Mouse (Mus musculus): ENCODE measurements at regions not wholly inside any gene's neighbourhood (a gene's known extent, or its start where the extent isn't known, plus 50 kb on each side); places are given as distances from the start of the nearest gene placed in this dataset.

DNA sequence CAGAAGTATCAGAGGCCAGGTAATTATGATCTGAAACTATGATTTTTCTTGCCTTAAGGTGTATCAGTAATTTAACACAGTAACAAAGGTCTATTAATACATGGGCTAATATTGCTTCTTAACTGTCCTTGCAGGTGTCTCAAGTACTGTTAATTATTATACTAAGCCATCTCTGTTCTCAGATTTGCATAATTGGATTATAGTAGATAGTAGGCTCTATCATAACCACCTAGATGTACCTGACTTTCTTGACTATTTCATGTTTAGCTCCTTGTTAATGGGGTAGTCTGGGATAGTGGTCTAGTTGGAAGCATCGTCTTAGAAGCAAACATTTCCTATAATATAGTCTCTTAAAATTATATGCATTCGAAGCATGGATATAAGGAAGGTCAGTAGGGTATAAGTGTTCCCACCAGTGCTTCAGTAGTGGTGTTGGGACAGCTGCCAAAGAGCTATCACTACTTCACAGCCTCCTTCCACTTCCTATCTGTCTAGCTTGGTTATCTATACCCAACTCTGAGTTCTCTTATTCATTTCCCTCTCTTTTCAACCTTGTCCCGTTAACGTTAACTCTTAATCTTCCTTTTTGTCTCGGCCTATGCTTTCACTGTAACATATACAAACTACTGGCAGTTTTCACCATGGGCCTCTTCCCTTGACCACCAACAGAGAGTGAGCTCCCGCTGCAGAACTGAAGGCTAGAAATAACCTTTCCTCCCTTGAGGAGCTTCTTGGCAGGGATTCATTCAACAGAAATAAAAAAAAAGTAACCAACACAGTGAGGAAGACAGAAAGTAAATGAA, 630.9 kb upstream of the Lcorl start:
- no peak for DNase-seq (ENCODE audit: low spot score in 2 of 2)

DNA sequence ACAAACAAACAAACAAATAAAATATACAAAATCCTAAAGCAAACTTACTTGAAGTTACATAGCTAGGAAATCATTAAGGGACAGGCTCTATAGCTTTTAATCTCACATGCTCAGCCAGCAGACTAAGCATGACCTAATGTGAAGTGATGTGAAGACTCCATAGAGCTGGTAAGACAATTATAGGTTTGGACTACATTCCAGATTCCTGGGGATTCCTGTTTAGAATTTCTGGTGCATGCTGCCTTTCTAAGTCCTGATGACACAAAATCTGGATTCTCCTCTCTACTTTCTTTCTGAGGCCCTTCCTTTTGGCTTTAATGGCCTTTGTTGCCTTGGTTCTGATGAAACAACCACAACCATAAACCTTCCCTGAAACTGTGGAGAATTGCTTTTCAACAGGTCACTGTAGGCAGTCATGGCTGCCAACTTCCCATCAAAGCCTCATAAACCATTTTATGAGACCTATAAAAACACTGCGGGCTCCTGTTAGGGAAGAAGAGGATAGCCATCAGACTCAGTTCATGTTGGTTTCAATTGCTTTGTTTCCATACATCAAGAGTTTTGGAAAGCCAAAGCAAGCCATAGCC, 629.4 kb upstream of the Lcorl start:
- no peak for DNase-seq (ENCODE audit: low spot score in 2 of 2)

DNA sequence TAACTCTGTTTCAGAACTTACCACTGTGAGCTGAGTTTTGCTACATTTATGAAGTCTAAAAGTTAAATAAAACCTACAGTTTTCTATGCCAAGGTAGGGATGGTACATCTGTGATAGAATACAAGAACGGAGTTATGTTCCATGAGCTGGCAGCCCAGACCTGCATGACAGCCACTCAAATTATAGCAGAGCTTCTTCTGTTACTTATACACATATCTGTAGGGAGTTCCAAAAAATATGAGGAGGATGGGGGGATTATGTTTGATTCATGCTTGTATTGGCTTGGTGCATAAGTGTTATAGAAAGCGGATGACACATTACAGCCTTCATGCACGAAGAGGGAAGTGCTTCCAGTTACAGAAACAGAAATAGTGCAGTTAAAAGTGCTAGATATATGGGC, 598.9 kb upstream of the Lcorl start:
- no peak for DNase-seq (ENCODE audit: low spot score in 2 of 2)

DNA sequence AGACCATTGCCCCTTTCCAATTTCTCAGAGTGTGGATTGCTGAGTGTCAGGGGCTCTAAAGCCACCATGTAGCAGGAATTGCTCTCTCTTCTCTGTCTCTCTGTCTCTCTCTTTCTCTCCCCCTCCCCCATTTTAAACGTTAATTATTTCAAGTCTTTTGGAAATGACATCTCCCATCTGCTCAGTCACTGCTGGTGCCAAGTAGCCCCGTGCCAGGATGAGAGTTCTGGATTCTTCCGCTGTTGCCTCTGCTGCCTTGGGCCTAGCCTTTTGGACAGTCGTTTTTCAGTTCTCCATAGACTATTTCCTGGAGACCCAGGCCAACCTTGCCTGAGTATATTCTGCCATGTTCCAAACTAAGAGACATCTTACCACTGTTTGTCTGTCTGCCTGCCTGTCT, 590.9 kb upstream of the Lcorl start:
- no peak for DNase-seq (ENCODE audit: low spot score in 2 of 2)

DNA sequence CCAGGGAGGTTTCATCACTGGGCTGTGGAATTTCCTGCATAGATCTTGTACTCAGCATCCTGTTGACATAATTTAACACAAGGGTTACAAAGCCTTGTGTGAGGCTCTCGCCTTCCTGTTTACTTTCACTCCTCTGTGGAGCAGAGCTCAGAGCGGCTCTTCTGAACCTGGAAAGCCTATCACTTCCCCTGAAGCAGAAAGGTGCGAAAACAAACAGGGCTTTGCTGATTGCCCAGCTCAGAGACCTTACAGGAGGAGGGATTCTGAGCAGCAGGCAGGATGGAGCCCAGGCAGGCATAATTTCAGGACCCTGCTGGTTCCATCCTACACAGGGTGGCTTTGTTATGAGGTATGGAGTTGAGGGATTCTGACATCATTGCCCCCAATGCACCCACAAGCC, 588.4 kb upstream of the Lcorl start:
- DNase-seq (ENCODE audit: low spot score in 2 of 2): no peak

DNA sequence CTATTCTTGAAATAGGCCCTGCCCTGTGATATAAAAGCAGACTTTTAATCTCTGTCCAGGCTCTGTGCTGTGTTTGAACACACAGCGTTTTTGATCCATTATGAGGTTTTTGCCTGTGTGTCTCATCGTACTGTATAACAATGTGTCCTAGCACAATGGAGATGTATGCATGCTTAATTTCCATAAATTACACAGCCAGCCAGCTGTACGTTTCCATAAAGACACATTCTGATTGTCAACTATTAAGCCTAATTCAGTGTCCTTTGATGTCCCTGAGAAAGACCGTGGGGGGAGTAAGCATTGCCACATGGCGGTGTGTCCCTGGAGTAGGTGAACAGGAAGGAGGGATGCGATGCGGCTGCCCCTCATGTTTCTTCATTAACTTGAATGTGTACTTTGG, 587.7 kb upstream of the Lcorl start:
- no peak for DNase-seq (ENCODE audit: low spot score in 2 of 2)

DNA sequence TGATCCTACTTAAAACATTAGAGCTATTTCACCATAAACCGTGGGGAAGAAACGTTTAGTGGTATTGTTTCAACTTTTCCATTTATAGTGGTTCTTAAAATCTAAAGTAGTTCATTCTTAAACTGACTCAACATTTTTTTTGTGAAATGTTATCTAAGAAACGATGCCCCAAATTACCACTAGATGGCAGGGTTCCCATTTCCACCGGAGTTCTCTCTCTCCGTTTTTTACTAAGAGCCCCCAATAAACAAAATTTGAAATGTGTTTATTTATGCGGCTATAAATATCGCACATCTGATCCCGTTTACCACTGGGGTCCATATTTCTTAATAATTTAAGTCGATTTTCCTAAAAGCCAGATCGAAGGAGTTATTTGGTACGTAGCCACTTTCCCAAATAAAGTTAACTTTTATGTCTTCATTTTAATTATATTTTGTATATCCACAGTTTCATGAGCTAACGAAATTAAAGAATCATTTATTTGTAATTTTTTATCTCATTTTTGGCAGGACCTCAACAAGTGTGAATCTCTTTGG, 586.5 kb upstream of the Lcorl start:
- peak in 1 of 2 experiments; percentile 22 for DNase-seq (ENCODE audit: low spot score in 2 of 2)

DNA sequence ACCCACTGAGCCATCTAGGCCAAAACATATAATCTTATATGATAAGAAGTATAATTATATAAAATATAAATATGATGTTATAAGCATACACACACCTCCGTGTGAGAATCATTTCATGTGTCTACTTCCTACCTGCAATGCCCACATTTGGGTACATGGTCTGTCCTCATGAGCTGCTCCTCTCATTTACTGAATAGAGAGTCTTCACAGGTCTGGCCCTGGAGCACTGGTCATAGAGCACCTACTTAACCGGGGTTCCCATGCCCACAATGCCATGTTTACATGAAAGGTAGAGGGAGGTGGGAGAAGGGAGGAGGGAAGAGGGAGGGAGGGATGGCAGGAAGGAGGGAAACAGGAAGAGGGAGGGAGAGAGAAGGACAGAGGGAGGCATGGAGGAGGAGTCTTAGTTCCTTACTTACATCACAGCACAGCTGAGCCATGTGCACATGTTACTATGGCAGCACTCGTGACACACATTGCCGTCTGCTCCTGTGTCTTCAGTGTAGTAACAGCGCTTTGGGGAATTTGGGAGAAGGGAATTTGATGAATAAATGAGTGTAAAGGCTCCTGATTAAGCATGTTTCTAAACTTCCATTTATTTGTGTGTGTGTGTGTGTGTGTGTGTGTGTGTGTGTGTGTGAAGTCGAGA, 585.3 kb upstream of the Lcorl start:
- peak in 1 of 2 experiments; percentile 23 for DNase-seq (ENCODE audit: low spot score in 2 of 2)

DNA sequence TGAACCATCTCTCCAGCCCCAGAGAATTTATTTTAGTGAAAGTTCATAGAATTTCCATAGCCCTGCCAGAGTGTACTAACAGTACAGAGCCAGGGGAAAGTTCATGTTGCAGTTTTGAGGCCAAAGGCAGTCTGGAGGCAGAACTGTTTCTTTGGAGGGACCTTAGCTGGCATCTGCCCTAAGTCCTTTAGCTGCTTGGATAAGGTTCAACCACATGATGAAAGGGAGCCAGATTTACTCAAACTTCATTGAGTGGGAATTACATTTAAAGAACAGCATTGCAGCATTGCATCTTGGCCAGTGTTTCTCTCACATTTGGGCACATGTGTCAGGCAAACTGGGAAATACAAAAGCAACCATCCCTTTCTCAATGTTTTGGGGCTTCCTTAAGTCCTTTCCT, 584.3 kb upstream of the Lcorl start:
- DNase-seq (ENCODE audit: low spot score in 2 of 2): no peak

DNA sequence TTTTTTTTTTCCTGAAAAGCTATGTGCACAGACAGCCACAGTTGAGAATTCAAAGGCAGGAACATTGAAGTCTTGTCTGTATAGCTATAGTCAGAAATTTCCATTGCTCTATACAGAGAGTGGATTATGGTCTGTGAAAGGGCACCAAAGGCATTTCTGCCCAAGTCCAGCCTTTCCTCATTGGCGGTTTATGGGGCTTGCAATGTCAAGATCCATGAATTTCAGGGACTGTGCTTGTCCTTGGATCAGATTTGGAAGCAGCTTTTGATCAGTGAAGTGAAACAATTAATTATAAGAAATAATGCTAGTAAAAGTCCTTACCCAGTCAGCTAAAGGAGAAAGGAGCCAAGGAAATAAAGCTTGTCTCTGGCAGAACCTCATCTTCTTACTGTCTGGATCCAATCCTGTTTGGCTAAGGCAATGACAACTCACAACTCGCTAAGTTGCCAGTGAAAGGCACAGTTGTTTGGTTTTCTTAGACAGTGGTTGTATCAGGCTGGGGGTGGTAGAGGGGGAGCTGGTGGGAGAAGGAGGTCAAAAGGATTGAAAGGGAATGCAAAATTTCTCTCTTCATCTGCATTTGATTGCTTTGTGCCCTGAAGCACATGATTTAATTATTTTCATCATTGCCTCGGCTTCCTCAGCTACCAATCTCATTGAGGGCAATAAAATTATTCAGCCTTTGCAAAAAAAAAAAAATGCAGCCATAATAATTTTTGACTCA, 574.4 kb upstream of the Lcorl start:
- DNase-seq (ENCODE audit: low spot score in 2 of 2): no peak

DNA sequence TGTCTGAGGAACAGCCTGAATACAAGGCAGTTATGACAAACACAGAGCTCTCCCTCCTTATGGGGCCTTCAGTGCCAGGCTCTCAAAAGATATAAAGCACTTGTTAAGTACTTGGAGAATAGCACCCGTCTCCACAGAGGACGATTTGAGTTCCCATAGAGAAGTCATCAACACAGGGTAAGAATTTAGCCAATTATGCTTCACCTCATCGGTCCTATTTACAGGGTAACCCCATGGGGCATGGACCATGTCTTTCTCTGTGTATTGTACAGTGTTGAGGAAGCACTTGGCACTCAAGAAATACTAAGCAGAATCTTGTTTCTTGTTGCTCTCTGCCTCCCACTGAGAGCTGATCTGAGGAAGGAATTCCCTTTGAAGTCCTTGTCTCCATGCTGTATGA, 565.3 kb upstream of the Lcorl start:
- DNase-seq (ENCODE audit: low spot score in 2 of 2): no peak

DNA sequence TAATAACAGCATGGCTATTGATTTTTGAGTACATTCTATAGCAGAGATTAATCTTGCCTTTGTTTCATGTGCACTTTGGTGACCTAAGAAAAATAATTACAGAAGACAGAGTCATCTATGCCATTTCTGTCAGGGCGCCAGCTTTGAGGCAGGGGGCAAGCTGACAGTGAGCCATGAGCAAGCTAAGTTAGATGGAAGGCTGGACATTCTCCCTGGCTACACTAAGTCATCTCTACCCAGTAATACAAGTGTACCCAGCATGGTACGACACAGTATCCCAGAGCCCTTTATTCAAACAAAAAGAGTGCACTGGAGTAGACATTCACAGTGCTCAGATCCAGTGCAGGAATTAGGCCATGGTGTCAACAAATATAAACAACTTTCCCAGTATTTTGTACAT, 549.6 kb upstream of the Lcorl start:
- no peak for DNase-seq (ENCODE audit: low spot score in 2 of 2)

DNA sequence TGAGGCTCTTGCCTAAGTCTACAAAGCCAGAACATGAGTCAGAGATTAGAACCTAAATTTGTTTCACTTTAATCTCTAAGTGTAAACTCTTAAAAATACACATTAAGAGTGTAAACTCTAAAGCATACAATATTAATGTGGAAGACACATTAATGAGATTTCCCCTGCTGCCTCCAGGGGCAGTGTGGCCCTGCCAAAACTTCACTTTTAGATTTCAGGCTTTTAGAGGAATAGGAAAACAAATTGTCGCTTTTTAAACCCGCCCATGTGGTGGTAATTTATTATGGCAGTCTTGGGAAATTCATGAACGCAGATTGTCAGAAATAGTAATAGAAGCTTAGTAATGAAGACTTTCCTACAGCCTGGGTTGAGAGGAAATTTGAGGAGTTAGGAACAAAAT, 549.0 kb upstream of the Lcorl start:
- no peak for DNase-seq (ENCODE audit: low spot score in 2 of 2)

DNA sequence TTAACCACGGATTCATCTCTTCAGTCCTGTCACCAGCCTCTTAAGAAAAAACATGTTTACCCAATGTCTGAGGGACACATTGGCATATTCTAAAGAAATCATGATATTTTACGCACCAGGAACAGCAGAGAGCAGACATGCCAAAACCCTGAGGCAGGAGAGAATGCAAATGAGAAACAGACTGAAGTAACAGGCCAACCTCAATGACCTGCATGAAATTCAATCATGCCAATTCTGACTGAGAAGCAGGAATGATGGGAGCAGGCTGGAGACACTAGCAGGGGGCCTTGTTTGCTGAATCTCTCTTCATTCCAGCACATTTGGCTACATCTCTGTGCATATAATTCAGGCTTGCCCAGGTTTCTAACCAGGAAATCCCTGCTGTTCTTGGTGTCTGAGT, 529.2 kb upstream of the Lcorl start:
- DNase-seq (ENCODE audit: low spot score in 2 of 2): no peak

DNA sequence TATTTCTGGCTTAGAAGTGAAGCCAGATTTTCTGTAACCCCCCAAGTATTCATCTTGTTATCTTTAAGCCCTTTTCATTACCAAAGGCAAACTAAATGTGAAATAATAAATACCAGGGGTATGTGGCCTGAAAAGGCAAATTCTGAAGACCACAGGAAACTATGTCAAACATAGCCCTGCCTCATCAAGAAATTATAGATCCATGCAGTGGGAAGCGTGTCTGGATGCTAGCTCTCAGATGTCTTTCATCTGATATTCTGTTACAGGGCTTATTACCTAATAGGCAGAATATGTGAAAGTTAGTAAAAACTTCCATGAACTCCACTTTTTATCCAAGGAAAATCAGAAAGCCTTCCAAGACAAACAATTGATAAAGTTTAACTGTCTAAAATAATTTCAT, 509.9 kb upstream of the Lcorl start:
- no peak for DNase-seq (ENCODE audit: low spot score in 2 of 2)

DNA sequence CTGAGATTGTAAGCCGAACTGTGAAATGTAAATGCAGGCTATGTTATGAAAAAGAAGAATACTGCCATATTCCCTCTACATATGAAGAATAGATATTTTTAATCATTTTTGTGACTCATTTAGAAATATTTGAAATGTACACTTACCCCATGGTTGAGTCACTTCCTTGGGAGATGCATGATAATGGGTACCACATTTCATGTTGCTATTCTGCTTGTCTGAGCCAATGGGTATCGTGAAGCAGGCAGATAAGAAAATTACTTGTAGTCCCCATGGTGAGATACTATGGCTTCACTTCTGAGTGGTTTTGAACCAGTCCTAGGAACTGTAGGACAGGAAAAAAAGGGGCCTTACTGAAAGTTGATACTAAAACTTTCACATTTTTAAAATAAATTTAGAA, 506.2 kb upstream of the Lcorl start:
- no peak for DNase-seq (ENCODE audit: low spot score in 2 of 2)

DNA sequence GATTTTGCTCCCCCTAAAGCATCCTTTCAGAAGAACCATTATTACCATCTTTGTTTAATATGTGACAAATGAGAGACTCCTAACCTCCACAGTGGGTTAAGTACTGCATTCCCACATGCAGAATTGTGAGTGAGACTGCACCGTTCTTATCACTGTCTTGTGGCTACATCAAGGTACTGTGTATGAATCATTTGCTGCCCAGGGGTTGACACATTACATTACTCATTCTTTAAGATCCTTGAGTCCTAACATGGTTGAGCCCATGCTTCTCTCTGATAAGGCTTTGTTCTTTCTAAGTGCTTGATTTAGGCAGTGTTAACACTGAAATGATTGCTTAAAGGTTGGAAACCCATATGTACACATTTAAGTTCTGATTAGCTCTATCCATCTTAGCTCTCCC, 504.2 kb upstream of the Lcorl start:
- DNase-seq (ENCODE audit: low spot score in 2 of 2): no peak

DNA sequence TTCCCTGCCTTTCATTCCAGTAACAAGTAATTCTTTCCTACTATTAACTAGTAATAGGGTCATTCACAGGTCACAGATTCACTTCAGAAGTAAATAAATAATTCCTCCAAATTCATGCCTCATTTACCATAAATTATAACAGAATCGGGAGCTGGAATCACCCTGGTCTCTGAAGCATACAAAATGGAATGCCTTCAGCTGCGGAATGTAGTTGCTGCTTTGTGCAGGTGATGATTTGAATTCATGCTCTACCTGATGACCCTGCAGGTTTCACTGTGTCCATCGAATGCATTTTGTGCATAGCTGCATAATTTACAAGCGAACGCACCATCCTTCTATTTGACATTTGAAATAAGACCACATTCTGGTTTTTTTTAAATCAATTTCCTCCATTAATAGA, 491.0 kb upstream of the Lcorl start:
- no peak for DNase-seq (ENCODE audit: low spot score in 2 of 2)

DNA sequence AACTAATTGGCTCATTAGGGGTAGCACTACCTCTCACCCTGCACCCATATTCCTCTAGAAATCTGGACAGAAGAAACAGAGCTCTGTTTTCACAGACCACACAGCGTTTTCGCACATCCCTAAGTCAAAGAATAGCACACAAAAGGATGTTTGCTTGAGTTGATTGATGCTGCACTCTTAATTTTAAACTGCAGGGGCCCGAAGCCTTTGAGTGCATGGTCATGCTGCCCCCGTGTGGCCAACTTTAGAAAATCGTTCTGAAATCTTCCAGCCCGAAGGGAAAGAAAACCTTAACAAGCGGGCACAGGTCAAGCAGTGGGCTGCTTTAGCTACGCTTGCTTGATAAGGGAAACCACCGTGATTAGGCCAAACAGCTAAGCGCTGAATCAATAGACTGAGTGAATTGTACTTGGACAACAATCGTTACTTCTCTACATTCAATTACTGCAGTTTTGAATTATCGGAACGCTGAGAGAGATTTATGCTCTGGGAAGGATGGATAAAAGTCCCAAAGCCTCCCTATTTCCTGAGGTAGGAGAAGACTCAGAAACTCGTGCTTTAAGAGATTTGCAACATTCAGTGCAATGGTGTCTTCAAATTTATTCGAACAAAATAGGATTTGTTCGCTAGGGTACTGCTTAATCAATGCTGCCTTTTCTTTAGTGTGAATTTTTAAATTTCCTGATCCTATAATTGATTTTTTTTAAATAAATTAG, 490.1 kb upstream of the Lcorl start:
- DNase-seq (ENCODE audit: low spot score in 2 of 2): peak; percentile 83 to 85

DNA sequence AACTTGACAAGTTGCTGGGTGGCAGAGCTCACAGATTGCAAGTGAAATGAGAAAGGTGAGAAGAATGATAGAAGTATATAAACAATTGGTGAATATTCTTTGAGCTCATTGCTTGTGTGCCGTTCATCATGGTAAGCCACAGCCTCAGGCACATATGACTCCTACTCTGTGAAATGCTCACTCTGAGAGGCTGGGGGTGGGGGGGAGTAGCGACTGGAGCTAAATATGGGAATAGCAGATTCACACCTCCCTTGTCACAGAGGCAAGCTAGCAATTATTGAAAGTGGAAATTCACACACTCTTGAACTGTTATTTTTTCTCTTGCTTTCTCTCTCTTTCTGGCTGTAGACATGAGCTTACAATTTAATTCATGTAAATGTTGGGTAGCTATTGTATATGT, 481.0 kb upstream of the Lcorl start:
- DNase-seq (ENCODE audit: low spot score in 2 of 2): peak; percentile 4 to 15

DNA sequence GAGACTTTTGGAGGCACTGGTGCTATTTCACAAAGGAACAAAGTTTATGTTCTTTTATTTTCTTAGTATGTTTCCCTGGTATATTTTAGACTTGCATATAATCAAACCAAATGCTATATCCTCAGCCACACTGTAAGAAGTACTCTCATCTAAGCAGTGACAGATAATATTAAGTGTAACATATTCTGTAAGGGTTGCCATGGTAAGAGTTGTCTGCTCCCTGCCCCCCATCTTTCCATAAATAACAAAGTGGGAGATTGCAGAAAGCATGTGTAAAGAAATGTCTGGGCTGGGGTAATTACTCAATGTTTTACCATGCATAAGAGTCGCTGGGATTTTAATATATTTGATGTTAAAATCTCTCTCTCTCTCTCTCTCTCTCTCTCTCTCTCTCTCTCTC, 473.5 kb upstream of the Lcorl start:
- DNase-seq (ENCODE audit: low spot score in 2 of 2): no peak

All from frontal cortex, postnatal 36 days (tissue).